Mouse (Mus musculus) kidney, embryonic 15.5 days (tissue): ENCODE data around the gene Rab11fip5. TPM values are rescaled to one million over a fixed set of nuclear protein-coding genes. Genes with fewer than 3 reads are reported as not detected.

Experiments
- ATAC-seq: fragments of 200-750 bp; cut with Nextera tagmentation; replicated peaks from 2 replicates; pipeline ENCODE4 v1.8.0; 2017; ENCODE audit warnings: moderate TSS enrichment; ENCODE audit not compliant: low FRiP score
- H3K27ac ChIP-seq: fragments of 300-500 bp; sonication (generic); 2 replicates; pipeline ENCODE4 v1.5.1; 2015; ENCODE audit warnings: mild to moderate bottlenecking, inconsistent platforms
- H3K27me3 ChIP-seq: fragments of 300-500 bp; sonication (generic); 2 replicates; pipeline ENCODE4 v1.6.1; 2015; ENCODE audit warnings: inconsistent platforms
- H3K36me3 ChIP-seq: fragments of 300-500 bp; sonication (generic); 2 replicates; pipeline ENCODE4 v1.6.1; 2015; ENCODE audit warnings: inconsistent platforms
- H3K4me1 ChIP-seq: fragments of 300-500 bp; sonication (generic); 2 replicates; pipeline ENCODE4 v1.6.1; 2015; ENCODE audit warnings: inconsistent platforms
- H3K4me2 ChIP-seq: fragments of 300-500 bp; sonication (generic); 2 replicates; pipeline ENCODE4 v1.6.1; 2015; ENCODE audit warnings: moderate library complexity, mild to moderate bottlenecking, inconsistent platforms
- H3K4me3 ChIP-seq: fragments of 300-500 bp; sonication (generic); replicated peaks from 2 replicates; pipeline ENCODE4 v1.5.1; 2015; ENCODE audit warnings: mild to moderate bottlenecking, inconsistent platforms
- H3K9ac ChIP-seq: fragments of 300-500 bp; sonication (generic); 2 replicates; pipeline ENCODE4 v1.6.1; 2015; ENCODE audit warnings: mild to moderate bottlenecking, inconsistent platforms
- H3K9me3 ChIP-seq: fragments of 300-500 bp; sonication (generic); replicated peaks from 2 replicates; pipeline ENCODE4 v1.6.1; 2016; ENCODE audit warnings: inconsistent platforms
- WGBS: fragments of 180-500 bp; shearing (Covaris S2); methylation state at CpG from one replicate; pipeline ENCODE4 v1.1.7; 2015; ENCODE audit warnings: mixed read lengths; 5-methylcytosine and 5-hydroxymethylcytosine counted together
- polyA plus RNA-seq: library from polyadenylated mRNA; unstranded; fragments of >200 nt; fragmentation: Nextera tagmentation; extraction: Ambion mirVana; gene quantifications from 2 replicates; pipeline ENCODE4 v1.2.1, GENCODE M21; 2015

The Rab11fip5 gene
- polyA plus RNA-seq, 1 experiment from 2014 or later: 13.8 TPM

DNA sequence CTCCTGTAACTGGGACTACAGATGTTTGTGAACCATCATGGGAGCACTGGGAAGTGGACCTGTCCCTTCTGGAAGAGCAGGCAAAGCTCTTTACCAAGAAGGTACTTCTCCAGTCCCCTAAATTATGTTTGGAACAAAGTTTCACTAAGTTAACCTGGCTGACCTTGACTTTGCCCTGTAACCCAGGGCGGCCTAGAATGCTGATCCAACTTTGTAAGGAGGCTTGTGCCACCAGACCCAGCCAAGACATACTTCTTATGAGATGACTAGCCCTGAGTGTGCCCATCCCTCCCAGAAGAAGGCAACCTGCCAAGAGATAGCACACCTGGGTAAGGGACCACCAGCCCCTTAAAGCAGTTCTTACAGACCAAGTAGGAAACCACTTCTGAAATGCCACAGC, 15.6 kb downstream of the Rab11fip5 start:
- H3K4me1 ChIP-seq: 0 out of 2 replicates have a peak, but pooled peaks cover 3% of the 10 kb centered on the region
- no peak overlapping the region for H3K4me2 ChIP-seq
- no peaks in the 10 kb centered on the region for H3K9me3 ChIP-seq
- no peak overlapping the region for H3K4me3 ChIP-seq
- no peaks in the 10 kb centered on the region for H3K27me3 ChIP-seq
- ATAC-seq: no peak
- no peak overlapping the region for H3K27ac ChIP-seq
- H3K9ac ChIP-seq: no peak overlapping the region
- H3K36me3 ChIP-seq: no peaks in the 10 kb centered on the region
- WGBS: 78% methylated on average over 1 of the region's 1 CpGs

DNA sequence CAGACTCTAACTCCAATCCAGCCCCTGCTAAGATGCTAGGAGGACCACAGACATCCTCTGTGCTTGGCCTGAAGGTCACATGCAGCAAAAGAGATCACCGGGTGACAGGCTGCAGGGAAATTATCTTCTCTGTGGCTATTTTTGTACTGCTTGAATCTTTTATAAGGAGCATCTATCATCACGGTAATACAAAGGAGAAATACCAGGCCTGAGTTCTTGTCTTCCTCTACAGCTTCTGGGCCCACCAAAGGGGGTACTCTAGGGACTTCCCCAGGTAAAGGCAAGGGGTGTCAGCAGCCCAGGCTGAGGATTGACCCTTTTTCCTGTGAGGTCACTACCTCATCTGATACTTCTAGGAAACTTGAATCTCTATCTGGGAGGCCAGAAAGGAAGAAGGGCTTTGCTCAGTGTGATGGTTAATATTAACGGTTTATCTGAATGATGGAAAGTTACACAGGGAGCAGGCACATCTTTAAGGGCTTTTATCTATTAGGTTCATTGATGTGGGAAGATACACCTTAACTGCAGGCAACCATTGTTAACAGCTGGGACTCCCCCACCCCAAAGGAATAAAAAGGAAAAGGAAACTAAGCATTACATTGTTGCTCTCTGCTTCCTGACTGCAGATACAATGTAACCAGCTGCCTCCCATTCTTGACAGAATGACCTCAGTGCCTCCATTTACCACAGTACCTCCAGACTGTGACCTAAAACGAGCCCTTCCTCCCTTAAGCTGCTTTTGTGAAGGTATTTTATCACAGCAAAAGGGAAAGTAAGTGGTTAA, 17.6 kb downstream of the Rab11fip5 start:
- Histone ChIP-seq H3K4me1 (0 out of 2 replicates have a peak, but pooled peaks cover 3% of the 10 kb centered on the region), H3K36me3 (no peaks in the 10 kb centered on the region), H3K27me3 (no peaks in the 10 kb centered on the region), H3K9ac (no peak overlapping the region), H3K9me3 (no peaks in the 10 kb centered on the region), H3K27ac (peak overlapping the region; percentile 18), H3K4me3 (no peak overlapping the region), H3K4me2 (no peak overlapping the region)
- WGBS: 56% methylated on average over 4 of the region's 4 CpGs
- ATAC-seq: no peak

DNA sequence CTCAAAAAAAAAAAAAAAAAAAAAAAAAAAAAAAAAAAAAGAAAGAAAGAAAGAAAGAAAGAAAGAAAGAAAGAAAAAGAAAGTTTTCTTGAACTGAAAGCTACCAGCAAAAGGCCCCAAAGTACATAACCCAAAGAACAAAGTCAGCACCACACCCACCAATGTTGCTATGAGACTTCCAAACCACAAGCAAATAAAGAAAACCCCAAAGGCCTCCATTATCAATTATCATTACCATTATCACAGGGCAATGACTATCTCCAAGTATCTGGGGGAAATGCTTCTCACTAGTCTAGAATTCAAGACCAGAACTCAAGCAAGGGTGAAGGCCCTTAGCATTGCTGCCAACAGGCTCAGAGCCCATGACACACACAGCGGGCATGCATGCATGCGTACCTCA, 18.7 kb downstream of the Rab11fip5 start:
- no peak overlapping the region for H3K27ac ChIP-seq
- WGBS: 98% methylated on average over 2 of the region's 2 CpGs
- ATAC-seq: no peak
- H3K4me2 ChIP-seq: no peak overlapping the region
- H3K4me3 ChIP-seq: no peak overlapping the region
- no peak overlapping the region for H3K9ac ChIP-seq
- H3K4me1 ChIP-seq: 0 out of 2 replicates have a peak, but pooled peaks cover 3% of the 10 kb centered on the region
- no peaks in the 10 kb centered on the region for H3K36me3 ChIP-seq
- no peaks in the 10 kb centered on the region for H3K9me3 ChIP-seq
- H3K27me3 ChIP-seq: no peaks in the 10 kb centered on the region

DNA sequence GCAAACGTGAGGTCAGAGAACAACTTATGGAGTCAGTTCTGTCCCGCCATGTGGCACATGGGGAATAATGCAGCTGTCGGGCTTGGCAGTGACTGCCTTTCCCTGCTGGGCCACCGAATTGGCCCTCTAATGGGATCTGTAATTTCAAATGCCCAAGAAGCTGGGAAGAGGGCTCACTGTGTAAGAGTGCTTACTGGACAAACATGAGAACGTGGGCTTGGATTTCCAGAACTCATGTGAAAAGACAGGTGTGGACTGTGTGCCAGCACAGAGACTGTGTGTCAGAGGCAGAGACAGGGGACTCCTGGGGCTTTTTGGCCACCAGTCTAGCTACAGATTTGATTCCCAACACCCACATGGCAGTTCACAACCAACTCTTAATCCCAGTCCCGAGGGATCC, 19.7 kb downstream of the Rab11fip5 start:
- Histone ChIP-seq H3K36me3 (no peaks in the 10 kb centered on the region), H3K27me3 (no peaks in the 10 kb centered on the region), H3K4me1 (peaks cover 3% of the 10 kb centered on the region), H3K4me3 (no peak overlapping the region), H3K27ac (no peak overlapping the region), H3K4me2 (no peak overlapping the region), H3K9ac (no peak overlapping the region), H3K9me3 (no peaks in the 10 kb centered on the region)
- ATAC-seq: no peak
- 75% methylated on average over 6 of the region's 6 CpGs for WGBS

DNA sequence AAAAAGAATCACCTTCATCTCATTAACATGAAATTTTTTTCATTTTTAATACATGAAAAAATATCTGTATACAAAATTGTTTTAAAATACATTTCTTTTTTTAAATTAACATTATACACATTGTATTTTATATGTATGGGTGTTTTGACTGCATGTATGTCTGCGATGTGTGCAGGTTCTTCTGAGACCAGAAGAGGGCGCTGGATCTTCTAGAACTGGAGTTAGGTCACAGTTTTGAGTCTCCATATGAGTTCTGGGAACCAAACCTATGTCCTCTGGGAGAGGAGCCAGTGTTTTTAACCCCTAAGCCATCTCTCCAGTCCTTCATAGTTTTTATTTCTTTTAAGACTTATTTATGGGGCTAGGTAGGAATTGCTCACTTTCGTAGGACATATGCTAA, 20.7 kb downstream of the Rab11fip5 start:
- Histone ChIP-seq H3K27me3 (no peaks in the 10 kb centered on the region), H3K4me1 (peaks cover 12% of the 10 kb centered on the region), H3K4me2 (no peak overlapping the region), H3K9me3 (no peaks in the 10 kb centered on the region), H3K27ac (no peak overlapping the region), H3K4me3 (no peak overlapping the region), H3K36me3 (no peaks in the 10 kb centered on the region), H3K9ac (no peak overlapping the region)
- ATAC-seq: no peak
- 65% methylated on average over 3 of the region's 3 CpGs for WGBS

DNA sequence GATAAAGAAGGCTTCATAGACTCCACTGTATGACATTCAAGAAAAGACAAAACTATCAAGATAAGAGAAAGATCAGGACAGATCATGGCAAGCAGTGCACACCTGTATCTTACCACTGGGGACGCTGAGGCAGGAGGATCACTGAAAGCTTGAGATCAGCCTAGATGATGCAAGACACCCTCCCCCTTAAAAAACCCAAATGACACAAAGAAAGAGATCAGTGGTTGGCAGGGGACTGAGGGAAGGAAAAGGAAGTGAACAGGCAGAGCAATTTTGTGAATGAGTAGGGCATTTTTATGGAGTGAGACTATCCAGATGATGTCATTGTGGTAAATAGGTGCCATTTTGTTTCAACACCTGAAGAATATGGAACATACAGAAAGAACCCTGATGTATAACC, 24.3 kb downstream of the Rab11fip5 start:
- H3K36me3 ChIP-seq: peaks cover 14% of the 10 kb centered on the region
- H3K4me3 ChIP-seq: no peak overlapping the region
- no peak for ATAC-seq
- 87% methylated on average over 1 of the region's 1 CpGs for WGBS
- H3K4me1 ChIP-seq: peaks cover 9% of the 10 kb centered on the region
- no peak overlapping the region for H3K27ac ChIP-seq
- H3K9ac ChIP-seq: no peak overlapping the region
- H3K27me3 ChIP-seq: no peaks in the 10 kb centered on the region
- no peaks in the 10 kb centered on the region for H3K9me3 ChIP-seq
- H3K4me2 ChIP-seq: no peak overlapping the region

DNA sequence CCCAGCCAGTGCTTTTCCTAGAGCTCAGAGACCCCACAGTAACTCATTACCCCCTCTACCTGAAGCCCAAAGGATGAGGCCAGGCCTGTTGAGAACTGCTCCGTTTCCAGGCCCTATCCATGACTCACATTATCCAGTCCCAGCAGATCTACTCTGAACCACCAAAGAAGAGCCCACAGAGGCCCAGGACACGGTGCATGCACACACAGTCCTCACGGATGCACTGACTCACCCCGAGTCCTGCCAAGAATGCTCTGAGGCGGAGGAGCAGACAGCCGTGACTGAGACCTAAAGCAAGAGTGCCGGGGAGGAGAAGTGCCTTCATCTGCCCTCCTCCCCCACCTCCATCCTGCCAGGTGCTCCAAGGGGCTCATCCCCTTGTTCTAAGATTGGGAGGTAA, 25.2 kb downstream of the Rab11fip5 start:
- Histone ChIP-seq H3K4me2 (no peak overlapping the region), H3K9me3 (no peaks in the 10 kb centered on the region), H3K4me1 (peaks cover 9% of the 10 kb centered on the region), H3K4me3 (no peak overlapping the region), H3K27me3 (no peaks in the 10 kb centered on the region), H3K9ac (no peak overlapping the region), H3K36me3 (peaks cover 14% of the 10 kb centered on the region), H3K27ac (peak overlapping the region; percentile 72)
- 37% methylated on average over 7 of the region's 7 CpGs for WGBS
- peak; percentile 78 for ATAC-seq

DNA sequence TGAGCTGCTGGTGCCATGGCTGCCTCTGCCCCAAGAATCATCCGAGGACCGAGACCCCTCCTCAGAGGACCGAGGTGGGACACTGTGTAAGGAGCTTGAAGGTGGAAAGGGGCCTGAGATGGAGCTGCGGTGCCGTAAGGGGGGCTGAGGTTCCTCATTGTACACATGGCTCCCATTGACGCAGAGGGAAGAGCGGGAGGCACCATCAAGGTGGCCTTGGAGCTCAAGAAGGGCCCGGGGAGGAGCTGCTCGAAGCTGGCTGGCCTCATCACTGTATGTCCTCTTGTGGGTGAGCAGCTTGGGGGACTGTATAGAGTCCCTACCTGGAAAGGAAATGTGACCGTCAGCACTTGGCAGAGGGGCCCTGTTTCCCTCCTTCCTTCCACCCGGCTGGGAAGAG, 26.3 kb downstream of the Rab11fip5 start:
- Histone ChIP-seq H3K9me3 (no peaks in the 10 kb centered on the region), H3K4me3 (no peak overlapping the region), H3K4me2 (no peak overlapping the region), H3K9ac (no peak overlapping the region), H3K4me1 (peaks cover 9% of the 10 kb centered on the region), H3K27ac (0 out of 2 replicates have a peak overlapping the region, but pooled peaks have one; percentile 1), H3K27me3 (no peaks in the 10 kb centered on the region), H3K36me3 (peaks cover 14% of the 10 kb centered on the region)
- WGBS: 88% methylated on average over 11 of the region's 11 CpGs
- no peak for ATAC-seq

DNA sequence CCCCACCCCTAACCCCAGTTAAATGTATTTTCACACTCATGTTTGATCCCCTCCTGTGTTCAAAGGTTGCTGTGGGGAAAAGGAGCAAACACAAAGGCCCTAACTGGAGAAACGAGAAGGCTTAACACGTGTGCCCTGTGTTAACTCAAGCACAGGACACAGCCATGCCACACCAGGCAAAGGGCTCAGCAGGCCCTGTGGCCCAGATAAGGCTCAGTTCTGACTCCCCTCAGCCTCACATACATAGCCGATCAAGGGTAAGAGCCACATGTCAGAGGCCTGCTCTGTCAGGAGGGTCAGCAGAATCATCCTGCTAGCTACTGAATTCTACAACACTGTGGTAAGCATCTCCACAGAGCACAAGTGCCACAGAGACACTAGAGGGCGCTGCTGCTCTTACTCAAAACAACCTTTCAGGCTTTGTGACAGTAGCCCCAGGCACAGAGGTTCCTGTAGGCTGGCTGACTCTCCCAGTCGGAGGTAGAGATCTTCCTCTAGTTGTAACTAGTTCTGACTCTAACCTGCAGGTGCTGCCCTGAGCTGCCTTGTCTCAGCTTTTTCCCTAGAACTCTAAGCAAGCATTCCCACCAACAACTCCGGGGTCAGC, 28.3 kb downstream of the Rab11fip5 start:
- H3K27me3 ChIP-seq: no peaks in the 10 kb centered on the region
- H3K9me3 ChIP-seq: no peaks in the 10 kb centered on the region
- H3K27ac ChIP-seq: no peak overlapping the region
- 43% methylated on average over 6 of the region's 6 CpGs for WGBS
- no peak overlapping the region for H3K9ac ChIP-seq
- peaks cover 22% of the 10 kb centered on the region for H3K36me3 ChIP-seq
- H3K4me2 ChIP-seq: no peak overlapping the region
- peak; percentile 83 for ATAC-seq
- peaks cover 9% of the 10 kb centered on the region for H3K4me1 ChIP-seq
- H3K4me3 ChIP-seq: no peak overlapping the region

DNA sequence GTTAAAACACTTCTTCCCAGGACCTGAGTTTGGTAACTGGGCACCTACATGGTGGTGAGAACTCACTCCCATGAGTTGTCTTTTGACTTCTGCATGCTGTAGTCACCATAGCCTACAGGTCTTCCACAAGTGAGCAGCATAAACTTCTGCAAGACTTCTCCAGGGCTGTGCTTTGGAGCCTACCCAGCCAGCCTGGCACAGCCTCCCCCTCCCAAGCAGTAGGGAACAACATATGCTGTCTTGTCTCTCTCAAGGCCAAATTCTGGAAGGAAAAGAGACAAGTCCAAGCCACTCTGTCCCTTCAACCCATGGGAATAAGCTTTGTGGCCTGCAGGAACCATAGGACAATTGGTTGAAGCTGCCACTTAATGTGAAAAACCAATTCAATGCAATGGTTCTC, 29.5 kb downstream of the Rab11fip5 start:
- H3K9ac ChIP-seq: no peak overlapping the region
- no peaks in the 10 kb centered on the region for H3K9me3 ChIP-seq
- H3K4me1 ChIP-seq: peaks cover 9% of the 10 kb centered on the region
- ATAC-seq: no peak
- peaks cover 24% of the 10 kb centered on the region for H3K36me3 ChIP-seq
- no peaks in the 10 kb centered on the region for H3K27me3 ChIP-seq
- H3K4me3 ChIP-seq: no peak overlapping the region
- no peak overlapping the region for H3K4me2 ChIP-seq
- no peak overlapping the region for H3K27ac ChIP-seq

DNA sequence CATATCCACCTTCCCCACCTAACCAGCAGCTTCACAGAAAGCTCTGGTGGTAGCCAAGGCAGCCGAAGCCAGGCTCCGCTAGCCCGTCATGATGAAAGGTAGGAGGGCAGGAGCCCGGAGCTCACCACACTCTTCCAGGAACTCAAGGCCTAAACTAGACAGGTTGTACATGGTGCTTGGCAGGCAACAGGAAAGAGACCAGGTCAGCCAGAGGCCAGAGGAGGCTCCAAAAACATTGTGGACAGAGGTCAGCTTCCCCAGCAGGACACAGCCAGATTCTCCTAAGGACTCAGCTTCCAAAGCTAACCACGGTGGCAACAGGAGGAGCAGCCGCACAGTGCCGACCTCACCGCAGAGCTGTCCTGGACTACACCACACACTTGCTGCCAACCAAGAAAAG, 31.4 kb downstream of the Rab11fip5 start:
- Histone ChIP-seq H3K36me3 (peaks cover 20% of the 10 kb centered on the region), H3K4me1 (no peaks in the 10 kb centered on the region), H3K27me3 (no peaks in the 10 kb centered on the region), H3K27ac (no peak overlapping the region), H3K9me3 (no peaks in the 10 kb centered on the region), H3K4me3 (no peak overlapping the region), H3K9ac (no peak overlapping the region), H3K4me2 (no peak overlapping the region)
- no peak for ATAC-seq
- 85% methylated on average over 8 of the region's 8 CpGs for WGBS

DNA sequence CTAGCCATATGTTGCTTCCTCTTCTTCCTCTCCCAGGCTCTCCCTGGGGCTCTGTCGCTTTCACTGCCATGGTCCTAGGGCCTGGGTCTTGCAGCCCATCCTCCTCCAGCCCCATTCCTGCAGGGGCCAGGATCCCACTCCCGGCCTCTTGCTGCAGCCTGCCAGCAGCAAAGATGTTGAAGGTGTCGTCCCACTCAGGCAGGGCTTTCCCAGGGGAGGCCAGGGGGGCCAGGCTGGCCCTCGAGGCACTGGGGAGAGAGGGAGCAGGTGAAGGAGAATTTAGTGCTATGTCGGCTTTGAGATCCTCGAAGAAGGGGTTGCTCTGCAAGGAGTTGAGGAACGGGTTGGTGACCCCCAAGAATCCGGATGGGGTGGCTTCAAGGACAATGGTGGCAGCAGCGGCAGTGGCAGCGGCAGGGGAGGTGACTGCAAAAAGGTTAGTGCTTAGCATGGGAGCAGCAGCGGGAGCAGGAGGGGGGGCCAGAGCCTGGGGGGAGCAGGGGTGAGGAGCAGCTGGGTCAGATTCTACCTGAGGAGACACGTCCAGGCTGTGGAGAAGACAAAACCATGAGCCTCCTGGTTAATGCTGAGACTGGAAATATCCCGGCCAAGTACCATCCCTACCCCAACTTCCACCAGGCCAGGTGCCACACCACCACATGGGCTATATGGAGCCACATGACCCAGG, 32.5 kb downstream of the Rab11fip5 start:
- no peak for ATAC-seq
- no peak overlapping the region for H3K4me3 ChIP-seq
- H3K4me2 ChIP-seq: no peak overlapping the region
- no peaks in the 10 kb centered on the region for H3K4me1 ChIP-seq
- no peaks in the 10 kb centered on the region for H3K9me3 ChIP-seq
- peaks cover 15% of the 10 kb centered on the region; the same call in 1 of the 2 replicates for H3K36me3 ChIP-seq
- WGBS: 74% methylated on average over 13 of the region's 13 CpGs
- H3K27me3 ChIP-seq: no peaks in the 10 kb centered on the region
- no peak overlapping the region for H3K9ac ChIP-seq
- H3K27ac ChIP-seq: no peak overlapping the region
